Mouse (Mus musculus) v-Abl transformed pro-B cells (cell line): ENCODE data around the gene Gxylt2.

Source experiments
- in situ Hi-C, 2 experiments: fragments of 400-800 bp; cut with MboI; formaldehyde crosslinking; loops; one replicate each; pipeline ENCODE4 v1.15.1; 2025; ENCODE audit not compliant: unreplicated experiment in 2 of 2

Gene Gxylt2

GRCm38 (mm10) chr6:100704574-100705365, at the start of gene Gxylt2:
TSS of gene Gxylt2 (plus strand) at chr6:100704734.
- in situ Hi-C loops = loop anchor here in 1 of 2 experiments (5.0 kb wide), 1 partner anchor 32 kb away; the partner anchor contains the start of gene Shq1

GRCm38 (mm10) chr6:100660395-100660794, 44.1 kb upstream of the Gxylt2 start:
- in situ Hi-C loops = no loop called here

DNA sequence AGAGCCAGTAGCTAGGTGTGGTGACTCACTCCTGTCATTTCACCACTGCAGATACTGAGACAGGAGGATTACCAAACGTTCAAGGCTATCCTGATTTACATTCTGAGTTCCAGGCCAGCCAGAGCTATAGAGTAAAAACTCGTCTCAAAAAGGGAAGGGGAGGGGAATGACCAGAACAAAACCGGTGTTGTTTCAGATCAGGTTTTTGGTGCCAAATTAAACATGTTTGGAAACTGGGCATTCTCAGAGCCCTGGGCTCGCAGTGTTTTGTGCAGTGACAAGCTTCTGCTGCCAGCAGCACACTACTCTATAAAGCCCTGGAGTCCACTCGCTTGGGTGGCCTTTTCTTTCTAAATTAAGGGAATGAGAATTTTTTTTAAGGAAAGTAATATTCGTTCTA, 42.3 kb upstream of the Gxylt2 start:
- in situ Hi-C loops = no loop called here

DNA sequence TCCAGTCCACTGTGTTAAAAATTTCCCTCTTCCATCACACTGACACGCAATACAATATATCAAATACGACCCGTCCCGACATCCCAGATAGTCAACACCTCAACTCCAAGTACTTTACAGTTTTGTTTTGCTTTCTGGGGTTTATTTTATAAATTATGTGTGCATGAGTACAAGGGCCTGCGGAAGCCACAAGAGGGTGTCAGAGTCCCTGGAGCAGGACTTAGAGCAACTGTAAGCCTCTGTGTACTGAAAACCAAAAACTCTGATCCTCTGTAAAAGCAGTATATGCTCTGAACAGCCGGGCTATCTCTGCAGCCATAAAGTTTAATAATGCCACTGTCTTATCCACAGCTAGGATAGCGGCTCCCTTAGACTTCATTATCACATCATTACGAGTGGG, 36.9 kb upstream of the Gxylt2 start:
- in situ Hi-C loops = no loop called here

- in situ Hi-C loops = no loop called here
Measured at GRCm38 (mm10) chr6:100668858-100669257, 35.7 kb upstream of the Gxylt2 start.

DNA sequence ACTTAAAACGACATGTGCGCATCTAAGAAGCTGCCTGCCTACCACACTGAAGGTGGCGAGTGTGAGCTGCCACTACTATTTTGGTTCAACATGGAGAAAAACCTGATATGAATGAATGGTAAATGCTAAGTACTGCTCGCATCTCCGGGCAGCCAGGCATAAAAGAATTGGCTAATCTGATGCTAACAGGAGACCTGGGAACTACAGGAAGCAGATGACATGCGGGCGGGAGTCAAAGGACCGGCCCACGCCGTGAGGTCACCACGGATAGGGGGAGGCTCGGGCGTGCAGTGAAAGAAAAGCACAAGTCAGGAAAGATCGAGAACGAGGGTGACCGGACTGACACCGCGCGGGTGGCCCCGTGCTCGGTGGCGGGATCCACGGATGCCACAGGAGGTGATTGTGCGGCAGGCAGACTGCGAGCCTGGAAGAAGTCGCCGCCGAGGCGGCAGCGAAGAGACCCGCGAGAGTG, 34.1 kb upstream of the Gxylt2 start:
- in situ Hi-C loops = loop anchor here (5.0 to 10.0 kb wide), 4 partner anchors 37 to 202 kb away; partner anchors contain the start of gene Ppp4r2 (in 1 of the 2)

GRCm38 (mm10) chr6:100670880-100671344, 33.6 kb upstream of the Gxylt2 start, which contains the start of gene Shq1:
TSS of gene Shq1 (minus strand) at chr6:100671157.
- in situ Hi-C loops = loop anchor here (5.0 to 10.0 kb wide), 4 partner anchors 36 to 201 kb away; partner anchors contain the start of gene Ppp4r2 (in 1 of the 2)

DNA sequence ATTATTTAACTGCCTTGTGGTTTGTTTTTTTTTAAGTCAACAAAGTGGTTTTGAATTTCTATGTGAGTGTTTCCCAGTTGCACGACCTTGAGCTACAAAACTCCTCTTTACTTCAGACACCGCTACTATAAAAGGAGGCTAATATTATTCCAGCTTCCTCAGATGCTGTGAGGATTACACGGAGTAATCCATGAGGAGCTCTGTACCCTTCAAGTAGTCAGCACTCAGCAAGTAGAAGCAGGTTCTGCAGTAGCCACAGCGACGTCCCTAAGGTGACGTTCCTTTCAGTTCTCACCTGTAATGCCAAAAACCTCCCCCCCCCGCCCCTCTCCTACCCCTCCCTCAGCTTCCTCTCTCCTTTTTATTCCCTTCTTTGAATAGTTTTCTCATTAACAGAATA, 33.1 kb upstream of the Gxylt2 start:
- in situ Hi-C loops = loop anchor here (5.0 to 10.0 kb wide), 4 partner anchors 36 to 201 kb away; partner anchors contain the start of gene Ppp4r2 (in 1 of the 2)

DNA sequence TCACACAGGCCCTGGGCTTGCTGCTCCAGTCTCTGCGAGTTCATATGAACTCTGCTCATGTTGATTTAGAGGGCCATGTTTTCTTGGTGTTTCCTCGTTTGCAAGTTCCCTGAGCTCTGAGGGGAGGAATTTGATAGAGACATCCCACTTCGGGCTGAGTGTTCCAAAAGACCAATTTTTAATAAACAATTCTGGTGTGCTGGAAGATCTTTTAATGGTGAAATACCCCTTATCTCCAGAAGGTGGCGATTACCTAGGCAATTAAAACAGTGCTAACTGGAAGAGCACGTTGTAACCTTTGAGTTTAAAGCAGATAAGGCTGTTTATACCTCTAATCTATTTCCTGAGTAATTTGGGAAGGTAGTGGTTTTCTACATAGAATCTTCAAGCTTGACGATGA, 29.6 kb upstream of the Gxylt2 start:
- in situ Hi-C loops = loop anchor here (5.0 to 10.0 kb wide), 4 partner anchors 32 to 197 kb away; partner anchors contain the start of gene Ppp4r2 (in 1 of the 2)

GRCm38 (mm10) chr6:100676461-100676860, 28.1 kb upstream of the Gxylt2 start:
- in situ Hi-C loops = loop anchor here in 1 of 2 experiments (10.0 kb wide), 1 partner anchor 158 kb away; the partner anchor contains the start of gene Ppp4r2

- in situ Hi-C loops = loop anchor here in 1 of 2 experiments (10.0 kb wide), 1 partner anchor 156 kb away; the partner anchor contains the start of gene Ppp4r2
Measured at GRCm38 (mm10) chr6:100678636-100679035, 25.9 kb upstream of the Gxylt2 start.

GRCm38 (mm10) chr6:100686341-100686740, 18.2 kb upstream of the Gxylt2 start:
- in situ Hi-C loops = no loop called here

GRCm38 (mm10) chr6:100699986-100700385, 4.5 kb upstream of the Gxylt2 start:
- in situ Hi-C loops = no loop called here

GRCm38 (mm10) chr6:100700774-100701173, 3.8 kb upstream of the Gxylt2 start:
- in situ Hi-C loops = no loop called here

DNA sequence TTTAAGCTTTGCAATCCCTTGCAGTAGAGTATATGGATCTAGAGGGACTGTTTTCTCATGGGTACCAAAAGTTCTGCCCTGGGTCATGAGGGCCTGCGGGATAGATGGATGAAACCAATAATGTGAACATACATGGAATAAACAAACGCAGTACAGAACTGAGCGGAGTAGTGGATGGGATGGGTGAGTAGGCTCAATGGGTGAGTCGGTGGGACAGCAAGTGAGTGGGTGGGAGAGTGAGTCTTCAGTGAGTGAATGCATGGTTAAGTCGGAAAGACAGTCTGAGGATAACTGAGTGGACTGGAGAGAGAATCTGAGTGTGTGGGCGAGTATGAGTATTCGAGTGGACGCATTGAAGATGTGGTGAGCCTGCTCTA, 349 bp upstream of the Gxylt2 start:
- in situ Hi-C loops = no loop called here

DNA sequence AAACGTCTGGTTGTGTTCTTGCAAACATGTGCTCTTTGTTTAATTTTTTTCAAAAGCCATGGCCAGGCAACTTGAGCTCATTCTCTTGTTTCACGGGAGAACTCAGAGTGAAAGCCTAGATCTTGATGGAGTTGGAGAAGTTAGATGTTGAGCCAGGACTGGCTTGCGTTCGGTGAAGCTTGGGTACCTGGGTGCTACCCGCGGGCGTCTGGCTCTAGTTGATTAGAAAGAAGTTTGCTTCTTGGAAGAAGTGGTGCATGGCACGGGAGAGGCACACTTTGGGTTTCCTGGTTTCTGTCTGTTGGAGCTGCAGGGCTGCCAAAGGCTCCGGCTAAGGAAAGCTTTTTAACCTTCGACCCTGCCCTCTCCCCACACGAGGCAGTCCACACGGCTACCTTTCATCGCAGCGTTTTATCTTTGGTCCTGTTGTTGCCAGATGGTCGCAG, 855 bp downstream of the Gxylt2 start:
- in situ Hi-C loops = loop anchor here in 1 of 2 experiments (5.0 kb wide), 1 partner anchor 33 kb away; the partner anchor contains the start of gene Shq1

DNA sequence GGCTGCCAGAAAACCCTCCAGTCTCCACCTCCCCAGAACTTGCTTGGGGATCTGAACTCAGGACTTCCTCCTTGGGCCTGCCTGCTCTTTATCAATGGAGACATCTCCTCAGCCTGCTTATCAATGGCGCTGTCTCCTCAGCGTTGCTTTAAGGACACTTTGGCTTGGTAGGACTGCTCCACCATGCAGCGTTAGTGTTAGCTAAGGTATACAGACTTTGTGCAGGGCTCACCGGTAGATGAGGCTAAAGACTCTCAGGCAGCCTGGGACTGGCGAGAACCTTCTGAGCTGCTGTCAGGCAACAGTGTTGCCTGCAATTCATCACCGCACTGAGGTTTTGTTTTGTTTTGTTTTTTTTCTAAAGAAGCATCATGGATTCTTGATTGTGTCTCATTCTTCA, 2.3 kb downstream of the Gxylt2 start:
- in situ Hi-C loops = loop anchor here in 1 of 2 experiments (5.0 kb wide), 1 partner anchor 35 kb away; the partner anchor contains the start of gene Shq1

DNA sequence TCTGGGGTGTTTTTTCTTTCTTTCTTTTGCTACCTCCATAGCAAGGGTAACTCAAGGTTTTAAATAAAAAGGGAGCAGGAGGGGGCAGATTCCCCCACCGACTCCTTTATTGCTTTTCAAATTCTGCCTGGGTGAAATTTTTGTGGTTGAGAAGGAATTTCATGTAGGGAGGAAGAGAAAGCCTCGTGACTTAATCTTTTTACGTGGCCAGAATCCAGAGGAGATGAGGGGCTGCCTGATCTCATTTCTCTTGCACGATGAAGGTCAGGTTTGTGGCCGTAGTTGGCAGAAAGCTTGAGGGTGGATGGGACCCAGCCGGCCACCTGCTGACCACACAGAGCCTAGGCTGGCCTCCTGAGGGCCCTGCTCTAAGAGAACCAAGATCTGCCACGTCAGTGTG, 3.0 kb downstream of the Gxylt2 start:
- in situ Hi-C loops = loop anchor here in 1 of 2 experiments (5.0 kb wide), 1 partner anchor 35 kb away; the partner anchor contains the start of gene Shq1

DNA sequence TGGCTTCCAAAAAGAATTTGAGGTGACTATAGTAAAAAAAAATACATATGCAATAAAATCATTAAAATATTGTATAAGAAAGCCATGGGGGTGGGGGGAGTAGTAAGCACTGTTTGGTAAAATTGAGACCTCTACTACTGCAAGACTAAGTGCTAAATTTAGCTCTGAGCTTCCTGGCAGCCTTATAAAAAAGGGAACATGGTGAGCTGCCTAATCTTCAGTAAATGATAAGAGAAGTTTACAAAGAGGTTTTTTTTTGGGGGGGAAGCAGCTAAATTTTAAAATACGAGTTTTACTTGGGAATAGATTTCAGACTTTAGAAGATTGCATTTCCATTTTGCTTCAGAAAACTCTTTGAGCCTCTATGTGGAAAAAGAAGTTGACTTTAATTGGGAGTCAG, 3.7 kb downstream of the Gxylt2 start:
- in situ Hi-C loops = loop anchor here in 1 of 2 experiments (5.0 kb wide), 1 partner anchor 36 kb away; the partner anchor contains the start of gene Shq1

DNA sequence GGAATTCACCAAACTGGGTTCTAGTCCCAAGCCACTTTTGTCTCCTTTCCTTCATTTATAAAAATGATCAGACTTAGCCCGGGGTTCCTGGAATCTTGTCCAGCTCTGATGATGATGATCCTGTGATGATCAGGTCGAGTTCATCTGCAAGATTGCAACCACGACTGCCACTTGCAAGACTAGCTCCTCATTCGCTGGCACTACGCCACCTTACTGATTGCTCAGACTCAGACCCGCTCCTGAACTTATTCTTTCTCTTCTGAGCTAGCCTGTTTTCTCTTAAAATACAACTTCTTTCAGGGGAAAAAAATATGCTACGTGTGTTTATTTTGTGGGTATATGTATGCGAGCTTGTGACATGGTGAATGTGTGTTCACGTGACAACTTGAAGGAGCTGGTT, 4.5 kb downstream of the Gxylt2 start:
- in situ Hi-C loops = loop anchor here in 1 of 2 experiments (5.0 kb wide), 1 partner anchor 37 kb away; the partner anchor contains the start of gene Shq1

DNA sequence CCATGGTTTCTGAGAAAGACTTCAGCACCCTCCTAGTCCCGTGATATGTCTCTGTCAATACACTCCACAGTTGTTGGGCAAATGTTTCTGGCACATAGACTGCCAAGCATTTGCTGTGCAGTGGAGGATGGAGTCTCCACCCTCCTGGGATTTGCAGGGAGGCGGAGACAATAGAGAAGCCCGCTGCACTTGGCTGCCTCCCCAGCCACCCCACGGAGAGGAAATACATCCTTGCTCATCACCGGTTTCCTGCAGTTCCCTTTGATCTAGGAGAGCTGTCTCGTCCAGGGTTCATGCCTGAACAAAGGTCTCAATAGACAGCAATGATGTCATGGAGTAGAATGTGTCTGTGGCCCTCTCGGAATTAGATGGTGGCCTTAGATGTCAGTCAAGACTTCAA, 4.9 kb downstream of the Gxylt2 start:
- in situ Hi-C loops = loop anchor here in 1 of 2 experiments (5.0 kb wide), 1 partner anchor 37 kb away; the partner anchor contains the start of gene Shq1
